Mouse (Mus musculus) lung, postnatal 0 days (tissue): ENCODE results near the gene Maff. TPM values are rescaled to one million over a fixed set of nuclear protein-coding genes. Genes with fewer than 3 reads are reported as not detected.

Experiments
- ATAC-seq: fragments of 200-750 bp; cut with Nextera tagmentation; 2 replicates; pipeline ENCODE4 v1.8.0; 2017; ENCODE audit warnings: moderate library complexity
- DNase-seq: peaks from one replicate; pipeline ENCODE4 v3.0.0-alpha.2; 2016; ENCODE audit warnings: low spot score
- H3K27ac ChIP-seq: fragments of 300-500 bp; sonication (generic); 2 replicates; pipeline ENCODE4 v1.5.1; 2014; ENCODE audit warnings: antibody characterized with exemption, mild to moderate bottlenecking, low read length, mixed read lengths
- H3K27me3 ChIP-seq: fragments of 300-500 bp; sonication (generic); replicated peaks from 2 replicates; pipeline ENCODE4 v1.6.1; 2014; ENCODE audit warnings: low read length, mixed read lengths; ENCODE audit not compliant: insufficient read depth
- H3K36me3 ChIP-seq: fragments of 300-500 bp; sonication (generic); 2 replicates; pipeline ENCODE4 v1.6.1; 2014; ENCODE audit warnings: low read length, mixed read lengths; ENCODE audit not compliant: insufficient read depth
- H3K4me1 ChIP-seq: fragments of 300-500 bp; sonication (generic); 2 replicates; pipeline ENCODE4 v1.6.1; 2014; ENCODE audit warnings: antibody characterized with exemption, low read depth, low read length, mixed read lengths; ENCODE audit not compliant: insufficient read depth
- H3K4me2 ChIP-seq: fragments of 300-500 bp; sonication (generic); replicated peaks from 2 replicates; pipeline ENCODE4 v1.6.1; 2014; ENCODE audit warnings: low read depth, mild to moderate bottlenecking, low read length, moderate library complexity, mixed read lengths
- H3K4me3 ChIP-seq: fragments of 300-500 bp; sonication (generic); 2 replicates; pipeline ENCODE4 v1.5.1; 2014; ENCODE audit warnings: low read depth, low read length
- H3K9ac ChIP-seq: fragments of 300-500 bp; sonication (generic); replicated peaks from 2 replicates; pipeline ENCODE4 v1.6.1; 2014; ENCODE audit warnings: low read depth, mild to moderate bottlenecking
- H3K9me3 ChIP-seq: fragments of 300-500 bp; sonication (generic); 2 replicates; pipeline ENCODE4 v1.6.1; 2016; ENCODE audit warnings: low read length, mixed read lengths
- CTCF ChIP-seq: IDR thresholded peaks from 2 replicates; pipeline ENCODE4 v1.5.1; 2016; ENCODE audit warnings: antibody characterized with exemption, mild to moderate bottlenecking
- EP300 ChIP-seq: IDR thresholded peaks from 2 replicates; pipeline ENCODE4 v1.6.1; 2016; ENCODE audit warnings: antibody characterized with exemption, mild to moderate bottlenecking, control low read depth
- WGBS: fragments of 180-500 bp; shearing (Covaris S2); extraction: QIAGEN DNeasy Blood & Tissue Kit; methylation state at CpG from one replicate; pipeline ENCODE4 v1.1.7; 2014; 5-methylcytosine and 5-hydroxymethylcytosine counted together
- polyA plus RNA-seq: library from polyadenylated mRNA; unstranded; fragments of >200 nt; fragmentation: Nextera tagmentation; extraction: Ambion mirVana; gene quantifications from 2 replicates; pipeline ENCODE4 v1.2.1, GENCODE M21; 2015

The Maff gene
- polyA plus RNA-seq, 1 experiment from 2014 or later, result 10.6 TPM

GRCm38 (mm10) chr15:79351331-79351767, 4.9 kb downstream of the Maff start:
- H3K36me3 ChIP-seq, result no peaks in the 10 kb centered on the region
- no peaks in the 10 kb centered on the region for H3K27me3 ChIP-seq
- H3K4me3 ChIP-seq, result peak overlapping the region; percentile 15
- peak overlapping the region; percentile 48 for H3K4me2 ChIP-seq
- H3K9ac ChIP-seq, result peak overlapping the region; percentile 19; the same call in 1 of the 2 replicates
- ATAC-seq, result peak; percentile 42
- no peaks in the 10 kb centered on the region for H3K9me3 ChIP-seq
- DNase-seq, result peak; percentile 89
- TF ChIP-seq EP300 (peak; percentile 90), CTCF (peak; percentile 57)
- 7% methylated on average over 15 of the region's 15 CpGs for WGBS
- H3K4me1 ChIP-seq, result peaks cover 35% of the 10 kb centered on the region; the same call in 1 of the 2 replicates
- H3K27ac ChIP-seq, result peak overlapping the region; percentile 85

GRCm38 (mm10) chr15:79352479-79352878, 6.1 kb downstream of the Maff start:
- no peak overlapping the region for H3K27ac ChIP-seq
- WGBS, result 74% methylated on average over 6 of the region's 6 CpGs
- no peak for DNase-seq

GRCm38 (mm10) chr15:79353690-79354305, 7.4 kb downstream of the Maff start:
- ATAC-seq, result no peak
- no peak overlapping the region for H3K9ac ChIP-seq
- no peaks in the 10 kb centered on the region for H3K27me3 ChIP-seq
- no peak overlapping the region for H3K27ac ChIP-seq
- no peak for TF ChIP-seq EP300
- no peak for TF ChIP-seq CTCF
- H3K36me3 ChIP-seq, result no peaks in the 10 kb centered on the region
- H3K4me2 ChIP-seq, result no peak overlapping the region
- no peaks in the 10 kb centered on the region for H3K9me3 ChIP-seq
- no peak overlapping the region for H3K4me3 ChIP-seq
- peaks cover 49% of the 10 kb centered on the region for H3K4me1 ChIP-seq
- WGBS, result 79% methylated on average over 5 of the region's 5 CpGs
- DNase-seq, result no peak

More at GRCm38 (mm10) chr15:79352479-79352878, 6.1 kb downstream of the Maff start:
- Histone ChIP-seq H3K27me3 (no peaks in the 10 kb centered on the region), H3K9me3 (no peaks in the 10 kb centered on the region), H3K36me3 (no peaks in the 10 kb centered on the region), H3K4me3 (no peak overlapping the region), H3K4me1 (peaks cover 42% of the 10 kb centered on the region), H3K9ac (no peak overlapping the region), H3K4me2 (peak overlapping the region; percentile 48; the same call in 1 of the 2 replicates)
- no peak for TF ChIP-seq EP300
- no peak for TF ChIP-seq CTCF
- no peak for ATAC-seq

GRCm38 (mm10) chr15:79354619-79355018, 8.2 kb downstream of the Maff start:
- 62% methylated on average over 4 of the region's 4 CpGs for WGBS
- DNase-seq, result peak; percentile 19
- no peak overlapping the region for H3K4me3 ChIP-seq
- no peak overlapping the region for H3K9ac ChIP-seq
- H3K9me3 ChIP-seq, result no peaks in the 10 kb centered on the region
- no peaks in the 10 kb centered on the region for H3K27me3 ChIP-seq
- H3K27ac ChIP-seq, result no peak overlapping the region
- TF ChIP-seq CTCF (no peak), EP300 (no peak)
- H3K4me1 ChIP-seq, result peaks cover 45% of the 10 kb centered on the region
- ATAC-seq, result no peak
- no peak overlapping the region for H3K4me2 ChIP-seq
- no peaks in the 10 kb centered on the region for H3K36me3 ChIP-seq

GRCm38 (mm10) chr15:79356481-79356880, 10.1 kb downstream of the Maff start:
- Histone ChIP-seq H3K9me3 (no peaks in the 10 kb centered on the region), H3K4me1 (peaks cover 40% of the 10 kb centered on the region), H3K27me3 (no peaks in the 10 kb centered on the region), H3K36me3 (no peaks in the 10 kb centered on the region), H3K27ac (peak overlapping the region; percentile 92; the same call in 1 of the 2 replicates), H3K4me2 (peak overlapping the region; percentile 77), H3K9ac (peak overlapping the region; percentile 44; the same call in 1 of the 2 replicates), H3K4me3 (peak overlapping the region; percentile 39)
- TF ChIP-seq EP300 (no peak), CTCF (no peak)
- DNase-seq (no peak), ATAC-seq (no peak)
- 75% methylated on average over 8 of the region's 8 CpGs for WGBS

GRCm38 (mm10) chr15:79357036-79357911, 10.9 kb downstream of the Maff start:
- Histone ChIP-seq H3K9me3 (no peaks in the 10 kb centered on the region), H3K4me3 (peak overlapping the region; percentile 39), H3K27me3 (no peaks in the 10 kb centered on the region), H3K4me2 (peak overlapping the region; percentile 77), H3K36me3 (peaks cover 4% of the 10 kb centered on the region; the same call in 1 of the 2 replicates), H3K4me1 (peaks cover 38% of the 10 kb centered on the region), H3K27ac (peak overlapping the region; percentile 92), H3K9ac (peak overlapping the region; percentile 44)
- TF ChIP-seq CTCF, result peak; percentile 52
- peak; percentile 15; the same call in 1 of the 2 replicates for TF ChIP-seq EP300
- WGBS, result 1% methylated on average over 72 of the region's 77 CpGs
- peak; percentile 90 for ATAC-seq
- peak; percentile 96 for DNase-seq
